Mouse (Mus musculus): ENCODE results near the gene 1700024B05Rik. TPM values are rescaled to one million over a fixed set of nuclear protein-coding genes. Genes with fewer than 3 reads are reported as not detected.

1700024B05Rik gene
- not detected for total RNA-seq (2023)

DNA sequence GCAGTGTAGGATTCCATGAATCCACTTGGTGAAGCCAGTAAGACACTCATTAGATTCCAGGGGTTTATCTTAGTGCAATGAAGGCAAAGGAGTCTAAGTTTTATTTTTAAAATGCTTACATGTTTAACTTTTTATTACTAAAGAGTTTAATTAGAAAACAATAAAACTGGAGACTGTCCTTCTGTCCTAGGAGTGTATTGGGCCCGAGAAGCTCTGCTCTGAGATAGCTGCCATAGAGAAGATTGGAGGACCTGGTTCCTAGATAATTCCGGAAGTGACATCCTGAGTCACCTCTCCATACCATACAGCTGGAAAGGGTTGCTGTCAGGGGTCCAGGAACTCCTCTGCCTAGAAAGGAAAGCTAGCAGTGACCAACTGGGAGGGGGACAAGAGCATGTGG, at the start of gene 1700024B05Rik:
Gene 1700024B05Rik, plus strand, starts transcription at position 301 of the 400 bp plus-strand sequence.

DNA sequence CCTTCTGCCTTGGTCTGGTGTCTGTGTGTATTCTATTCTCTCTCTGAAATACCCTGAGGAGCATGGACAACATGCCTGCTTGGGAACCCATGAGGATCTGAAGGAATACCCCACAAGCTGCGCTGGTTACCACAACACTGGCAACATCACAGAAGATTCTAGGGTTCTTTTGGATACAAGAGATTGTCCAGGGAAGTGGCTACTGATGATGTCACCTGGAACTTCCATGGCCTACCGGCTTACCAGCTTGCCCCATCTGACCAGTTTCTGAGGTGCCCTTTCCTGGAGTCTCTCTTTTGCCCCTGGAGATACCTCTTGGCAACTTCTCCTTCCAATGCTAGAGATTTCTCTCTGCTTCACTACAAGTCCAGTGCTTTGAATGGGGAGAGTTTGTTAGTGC, 36.6 kb upstream of the 1700024B05Rik start, which contains the start of gene Gm7980:
Gene Gm7980, minus strand, starts transcription at position 101 of the 400 bp plus-strand sequence.

DNA sequence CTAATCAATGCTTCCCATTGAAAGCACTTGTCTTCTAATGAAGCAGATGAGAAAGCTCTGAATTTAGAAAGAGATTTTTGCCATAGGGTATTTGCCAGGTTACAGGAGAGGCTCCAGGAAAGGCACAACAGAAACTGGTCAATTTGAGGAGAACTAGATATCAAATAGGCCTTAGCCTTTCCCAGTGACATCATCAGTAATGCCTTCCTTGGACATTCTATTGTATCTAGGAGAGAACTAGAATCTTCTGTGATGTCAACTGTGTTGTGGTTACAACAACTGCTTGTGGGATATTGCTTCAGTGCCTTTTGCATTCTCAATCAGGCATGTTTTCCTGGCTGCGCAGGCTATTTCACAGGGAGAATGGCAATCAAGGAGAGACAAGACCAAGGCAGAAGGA, 19.1 kb upstream of the 1700024B05Rik start, which contains the start of gene 1700049E17Rik1:
Gene 1700049E17Rik1, plus strand, starts transcription at position 301 of the 400 bp plus-strand sequence.

GRCm38 (mm10) chr14:41967827-41968226, 24.0 kb downstream of the 1700024B05Rik start, which contains the start of gene Gm6401:
Gm6401 (minus strand) TSS chr14:41967927.

DNA sequence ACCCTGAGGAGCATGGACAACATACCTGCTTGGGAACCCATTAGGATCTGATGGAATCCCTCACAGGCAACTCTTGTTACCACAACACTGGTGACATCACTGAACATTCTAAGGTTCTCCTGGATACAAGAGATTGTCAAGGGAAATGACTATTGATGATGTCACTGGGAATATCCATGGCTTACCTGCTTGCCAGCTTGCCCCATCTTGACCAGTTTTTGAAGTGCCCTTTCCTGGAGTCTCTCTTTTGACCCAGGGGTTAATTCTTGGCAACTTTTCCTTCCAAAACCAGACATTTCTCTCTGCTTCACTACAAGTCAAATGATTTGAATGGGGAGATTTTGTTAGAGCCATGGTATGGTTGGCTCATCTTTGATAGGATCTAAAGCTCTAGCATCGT, 39.4 kb downstream of the 1700024B05Rik start, which contains the start of gene Gm3543:
Gene Gm3543, minus strand, starts transcription at position 101 of the 400 bp plus-strand sequence.

Other genes starting within 250 kb of the 1700024B05Rik start
- gene Gm8068, start 242.1 kb upstream of the 1700024B05Rik start, total RNA-seq (2023): not detected
- not detected for gene Gm7929, start 193.4 kb upstream of the 1700024B05Rik start, total RNA-seq (2023)
- not detected for gene Gm47189, start 171.6 kb upstream of the 1700024B05Rik start, total RNA-seq (2023)
- gene Gm7980, start 36.7 kb upstream of the 1700024B05Rik start, total RNA-seq (2023): not detected
- gene 1700049E17Rik1, start 19.0 kb upstream of the 1700024B05Rik start, total RNA-seq (2023): not detected
- gene Gm6401, start 23.9 kb downstream of the 1700024B05Rik start, total RNA-seq (2023): not detected
- gene Gm3543, start 39.3 kb downstream of the 1700024B05Rik start, total RNA-seq (2023): not detected
- gene Gm7951, start 173.4 kb downstream of the 1700024B05Rik start, total RNA-seq (2023): not detected
- gene Gm17027, start 218.6 kb downstream of the 1700024B05Rik start, total RNA-seq (2023): not detected
- not detected for gene Gm3573, start 246.8 kb downstream of the 1700024B05Rik start, total RNA-seq (2023)